Mouse (Mus musculus): ENCODE results near the gene Eps8l2. TPM values are rescaled to one million over a fixed set of nuclear protein-coding genes. Genes with fewer than 3 reads are reported as not detected.

Eps8l2 gene
- polyA plus RNA-seq, 1 experiment = 0.09 TPM

GRCm38 (mm10) chr7:141302702-141303268 is 35.9 kb upstream of the Eps8l2 start:
- H3K4me1 ChIP-seq (ENCODE audit: control insufficient read depth) = peaks cover 6% of the 10 kb centered on the region
- no peak overlapping the region for H3K4me3 ChIP-seq (replicated peaks)
- no peak for TF ChIP-seq TAL1 (IDR thresholded peaks at IDR 0.05; ENCODE audit: low read length)
- TF ChIP-seq GATA1 (IDR thresholded peaks at IDR 0.05; ENCODE audit: low read length) = no peak
- peaks cover 89% of the 10 kb centered on the region for H3K36me3 ChIP-seq (ENCODE audit: control insufficient read depth)
- no peaks in the 10 kb centered on the region for H3K27me3 ChIP-seq (ENCODE audit: control insufficient read depth)
- no peaks in the 10 kb centered on the region for H3K9me3 ChIP-seq (ENCODE audit: control insufficient read depth, low read length)

DNA sequence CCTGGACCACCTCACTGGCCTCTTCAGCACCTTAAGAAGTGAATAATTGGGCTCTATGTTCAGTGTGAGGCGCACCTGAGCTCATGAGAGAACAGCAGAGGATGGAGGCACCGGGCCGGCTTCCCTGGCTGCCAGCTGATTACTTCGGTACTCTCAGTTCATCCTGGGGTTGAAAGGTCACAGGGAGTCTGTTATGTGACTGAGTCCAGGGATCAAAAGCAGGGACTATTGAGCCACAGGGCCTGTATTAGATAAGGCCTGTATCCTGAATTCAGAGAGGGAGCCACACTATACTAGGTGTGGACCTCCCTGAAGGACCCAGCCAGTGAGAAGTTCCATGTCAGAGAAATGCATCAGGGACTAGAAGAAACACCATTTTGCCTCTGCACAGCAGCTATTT is 34.1 kb upstream of the Eps8l2 start:
- Histone ChIP-seq H3K4me3 (replicated peaks) (no peak overlapping the region), H3K27me3 (ENCODE audit: control insufficient read depth) (no peaks in the 10 kb centered on the region), H3K9me3 (ENCODE audit: control insufficient read depth, low read length) (no peaks in the 10 kb centered on the region), H3K4me1 (ENCODE audit: control insufficient read depth) (no peaks in the 10 kb centered on the region), H3K36me3 (ENCODE audit: control insufficient read depth) (peaks cover 96% of the 10 kb centered on the region)
- TF ChIP-seq TAL1 (IDR thresholded peaks at IDR 0.05; ENCODE audit: low read length) (no peak), GATA1 (IDR thresholded peaks at IDR 0.05; ENCODE audit: low read length) (no peak)

GRCm38 (mm10) chr7:141314416-141314815 is 24.3 kb upstream of the Eps8l2 start:
- no peak overlapping the region for H3K4me3 ChIP-seq (replicated peaks)
- peaks cover 2% of the 10 kb centered on the region; the same call in 1 of the 2 replicates for H3K4me1 ChIP-seq (ENCODE audit: control insufficient read depth)
- no peaks in the 10 kb centered on the region for H3K27me3 ChIP-seq (ENCODE audit: control insufficient read depth)
- TF ChIP-seq TAL1 (IDR thresholded peaks at IDR 0.05; ENCODE audit: low read length) (no peak), GATA1 (IDR thresholded peaks at IDR 0.05; ENCODE audit: low read length) (no peak)
- H3K9me3 ChIP-seq (ENCODE audit: control insufficient read depth, low read length) = no peaks in the 10 kb centered on the region
- H3K36me3 ChIP-seq (ENCODE audit: control insufficient read depth) = peaks cover 98% of the 10 kb centered on the region

DNA sequence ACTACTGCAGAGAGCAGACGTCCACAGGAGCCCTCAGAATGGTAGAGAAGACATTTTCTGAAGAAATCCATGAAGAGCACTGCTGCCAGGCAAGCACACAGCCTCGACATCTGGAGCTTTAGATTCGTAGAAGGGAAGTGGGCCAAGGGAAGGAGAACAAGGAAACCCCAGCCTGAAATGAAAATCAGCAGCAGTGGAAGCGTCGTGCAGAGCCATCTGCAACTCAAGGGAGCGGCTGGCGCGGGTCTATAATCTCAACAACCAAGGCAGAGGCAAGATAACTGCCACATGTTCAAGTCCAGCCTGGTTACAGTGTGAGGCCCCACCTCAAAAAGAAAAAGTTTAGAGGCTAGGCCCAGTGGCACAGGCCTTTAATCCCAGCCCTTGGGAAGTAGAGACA is 23.6 kb upstream of the Eps8l2 start:
- TF ChIP-seq TAL1 (IDR thresholded peaks at IDR 0.05; ENCODE audit: low read length) = no peak
- no peak for TF ChIP-seq GATA1 (IDR thresholded peaks at IDR 0.05; ENCODE audit: low read length)
- Histone ChIP-seq H3K36me3 (ENCODE audit: control insufficient read depth) (peaks cover 98% of the 10 kb centered on the region), H3K27me3 (ENCODE audit: control insufficient read depth) (no peaks in the 10 kb centered on the region), H3K9me3 (ENCODE audit: control insufficient read depth, low read length) (no peaks in the 10 kb centered on the region), H3K4me1 (ENCODE audit: control insufficient read depth) (peaks cover 2% of the 10 kb centered on the region; the same call in 1 of the 2 replicates), H3K4me3 (replicated peaks) (no peak overlapping the region)

DNA sequence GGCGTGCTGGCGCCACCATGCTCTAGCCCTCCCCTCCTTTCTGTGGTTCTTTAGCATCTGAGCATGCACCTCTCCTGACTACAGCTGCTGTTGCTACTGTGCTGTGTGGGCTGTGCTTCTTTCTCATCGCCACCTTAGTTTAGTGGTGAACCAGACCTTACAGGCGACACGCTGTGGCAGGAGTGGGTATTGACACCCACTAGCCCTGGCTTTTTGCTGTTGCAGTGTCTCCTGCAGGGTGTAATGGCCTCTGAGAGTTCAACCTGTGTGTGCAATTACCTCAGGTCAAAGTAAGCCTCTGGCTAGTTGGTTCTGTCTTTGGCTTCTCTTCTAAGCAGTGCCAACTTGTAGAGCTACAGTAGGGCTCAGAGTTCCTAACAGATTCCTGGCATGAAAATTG is 22.7 kb upstream of the Eps8l2 start:
- Histone ChIP-seq H3K9me3 (ENCODE audit: control insufficient read depth, low read length) (no peaks in the 10 kb centered on the region), H3K4me3 (replicated peaks) (no peak overlapping the region), H3K36me3 (ENCODE audit: control insufficient read depth) (peaks cover 98% of the 10 kb centered on the region), H3K27me3 (ENCODE audit: control insufficient read depth) (no peaks in the 10 kb centered on the region), H3K4me1 (ENCODE audit: control insufficient read depth) (peaks cover 2% of the 10 kb centered on the region; the same call in 1 of the 2 replicates)
- TF ChIP-seq GATA1 (IDR thresholded peaks at IDR 0.05; ENCODE audit: low read length) (no peak), TAL1 (IDR thresholded peaks at IDR 0.05; ENCODE audit: low read length) (no peak)

GRCm38 (mm10) chr7:141317619-141318132 is 21.0 kb upstream of the Eps8l2 start:
- H3K4me1 ChIP-seq (ENCODE audit: control insufficient read depth) = peaks cover 4% of the 10 kb centered on the region; the same call in 1 of the 2 replicates
- TF ChIP-seq GATA1 (IDR thresholded peaks at IDR 0.05; ENCODE audit: low read length) (no peak), TAL1 (IDR thresholded peaks at IDR 0.05; ENCODE audit: low read length) (no peak)
- H3K4me3 ChIP-seq (replicated peaks) = no peak overlapping the region
- H3K36me3 ChIP-seq (ENCODE audit: control insufficient read depth) = peaks cover 98% of the 10 kb centered on the region
- H3K9me3 ChIP-seq (ENCODE audit: control insufficient read depth, low read length) = no peaks in the 10 kb centered on the region
- no peaks in the 10 kb centered on the region for H3K27me3 ChIP-seq (ENCODE audit: control insufficient read depth)

DNA sequence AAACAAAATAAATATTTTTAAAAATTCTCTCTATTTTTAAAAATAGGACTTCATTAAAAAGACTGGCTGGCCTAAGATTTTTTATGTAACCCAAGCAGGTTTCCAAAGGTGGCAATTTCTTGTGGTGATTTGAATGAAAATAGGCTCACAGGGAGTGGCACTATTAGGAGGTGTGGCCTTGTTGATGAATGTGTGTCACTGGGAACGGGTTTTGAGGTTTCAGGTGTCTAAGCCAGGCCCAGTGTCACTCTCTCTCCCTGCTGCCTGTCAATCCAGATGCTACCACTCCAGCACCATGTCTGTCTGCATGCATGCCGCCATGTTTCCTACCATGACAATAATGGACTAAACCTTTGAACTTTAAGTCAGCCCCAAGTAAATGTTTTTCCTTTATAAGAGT is 19.2 kb upstream of the Eps8l2 start:
- Histone ChIP-seq H3K36me3 (ENCODE audit: control insufficient read depth) (peaks cover 99% of the 10 kb centered on the region), H3K4me3 (replicated peaks) (no peak overlapping the region), H3K27me3 (ENCODE audit: control insufficient read depth) (no peaks in the 10 kb centered on the region), H3K4me1 (ENCODE audit: control insufficient read depth) (peaks cover 13% of the 10 kb centered on the region), H3K9me3 (ENCODE audit: control insufficient read depth, low read length) (no peaks in the 10 kb centered on the region)
- no peak for TF ChIP-seq TAL1 (IDR thresholded peaks at IDR 0.05; ENCODE audit: low read length)
- TF ChIP-seq GATA1 (IDR thresholded peaks at IDR 0.05; ENCODE audit: low read length) = no peak

GRCm38 (mm10) chr7:141324686-141325085 is 14.0 kb upstream of the Eps8l2 start:
- Histone ChIP-seq H3K4me1 (ENCODE audit: control insufficient read depth) (peaks cover 52% of the 10 kb centered on the region), H3K27me3 (ENCODE audit: control insufficient read depth) (0 out of 2 replicates have a peak, but pooled peaks cover 2% of the 10 kb centered on the region), H3K4me3 (replicated peaks) (no peak overlapping the region), H3K36me3 (ENCODE audit: control insufficient read depth) (peaks cover 63% of the 10 kb centered on the region), H3K9me3 (ENCODE audit: control insufficient read depth, low read length) (no peaks in the 10 kb centered on the region)
- no peak for TF ChIP-seq GATA1 (IDR thresholded peaks at IDR 0.05; ENCODE audit: low read length)

DNA sequence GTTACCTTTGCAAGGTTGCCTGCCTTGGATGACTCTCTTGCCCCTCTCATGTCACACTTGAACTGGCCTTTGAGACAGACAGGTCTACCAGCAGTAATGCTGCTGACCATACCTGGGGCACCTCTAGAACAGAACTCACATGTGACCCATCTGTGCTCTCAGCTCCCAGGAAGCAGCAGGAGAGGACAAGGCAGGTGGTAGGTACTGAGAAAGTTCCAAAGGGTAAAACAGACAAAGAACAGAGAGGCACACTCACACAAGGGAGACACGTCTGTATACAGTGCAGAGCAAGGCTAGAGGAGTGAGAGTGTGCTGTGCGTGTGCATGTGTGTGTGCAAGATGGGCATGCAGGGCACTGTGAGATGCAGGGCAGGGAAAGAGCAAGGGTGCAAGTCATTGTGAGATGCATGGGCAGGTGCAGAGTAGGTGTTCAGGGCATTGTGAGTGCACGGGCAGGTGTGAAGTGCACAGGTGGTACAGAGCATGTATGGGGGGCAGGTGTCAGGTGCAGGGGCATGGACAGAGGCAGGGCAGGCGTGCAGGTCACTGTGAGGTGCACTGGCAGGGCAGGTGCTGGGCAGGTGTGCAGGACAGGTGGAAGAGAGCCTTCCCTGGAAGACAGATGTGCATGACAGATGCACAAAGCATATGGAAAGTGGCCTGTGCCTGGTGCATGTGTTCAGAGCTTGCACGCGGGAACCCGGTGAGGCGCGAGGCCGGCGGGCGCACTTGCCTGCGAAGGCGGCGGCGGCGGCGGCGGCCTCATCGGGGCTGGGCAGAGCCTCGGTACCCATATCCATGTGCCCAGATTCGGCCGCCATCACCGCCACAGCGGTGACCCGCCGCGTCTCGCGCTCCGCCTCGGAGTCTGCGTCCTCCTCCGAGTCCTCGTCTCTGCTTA is 11.9 kb upstream of the Eps8l2 start:
- TF ChIP-seq TAL1 (IDR thresholded peaks at IDR 0.05; ENCODE audit: low read length) = no peak
- no peak for TF ChIP-seq GATA1 (IDR thresholded peaks at IDR 0.05; ENCODE audit: low read length)
- Histone ChIP-seq H3K4me1 (ENCODE audit: control insufficient read depth) (peaks cover 53% of the 10 kb centered on the region), H3K4me3 (replicated peaks) (peak overlapping the region; percentile 85), H3K9me3 (ENCODE audit: control insufficient read depth, low read length) (no peaks in the 10 kb centered on the region), H3K36me3 (ENCODE audit: control insufficient read depth) (peaks cover 44% of the 10 kb centered on the region), H3K27me3 (ENCODE audit: control insufficient read depth) (0 out of 2 replicates have a peak, but pooled peaks cover 2% of the 10 kb centered on the region)

Measured in erythroblast, embryonic 14.5 days (primary cell).